Mouse (Mus musculus): Measurements from ENCODE around the gene Zcchc2.
A peak's percentile ranks its signal among the peaks of the same experiment; 100 is the strongest.

GRCm38 (mm10) chr1:106072071-106072440 is 81.8 kb downstream of the Zcchc2 start:
- TF ChIP-seq CTCF (IDR thresholded peaks at IDR 0.05; ENCODE audit: low read depth) (0 out of 2 replicates have a peak, but pooled peaks have one; percentile 2), EP300 (optimal IDR thresholded peaks at IDR 0.05) (no peak)
